Mouse (Mus musculus): ENCODE measurements around the gene Sbf1.

GRCm38 (mm10) chr15:89291521-89291920 lies 23.6 kb downstream of the Sbf1 start:
- TF ChIP-seq CTCF (IDR thresholded peaks at IDR 0.05; ENCODE audit: low read depth): no peak
- no peak for TF ChIP-seq EP300 (optimal IDR thresholded peaks at IDR 0.05)
